Mouse (Mus musculus) E14TG2a.4 (cell line): ENCODE data around the gene Ddx5.

ENCODE experiments used
- CTCF ChIP-seq: conservative IDR thresholded peaks from 2 replicates; pipeline ENCODE4 v1.5.1; 2014; ENCODE audit warnings: low read length
- NANOG ChIP-seq: IDR thresholded peaks from 2 replicates; pipeline ENCODE4 v1.6.1; 2014; ENCODE audit warnings: borderline replicate concordance, low read length, mixed read lengths

DNA sequence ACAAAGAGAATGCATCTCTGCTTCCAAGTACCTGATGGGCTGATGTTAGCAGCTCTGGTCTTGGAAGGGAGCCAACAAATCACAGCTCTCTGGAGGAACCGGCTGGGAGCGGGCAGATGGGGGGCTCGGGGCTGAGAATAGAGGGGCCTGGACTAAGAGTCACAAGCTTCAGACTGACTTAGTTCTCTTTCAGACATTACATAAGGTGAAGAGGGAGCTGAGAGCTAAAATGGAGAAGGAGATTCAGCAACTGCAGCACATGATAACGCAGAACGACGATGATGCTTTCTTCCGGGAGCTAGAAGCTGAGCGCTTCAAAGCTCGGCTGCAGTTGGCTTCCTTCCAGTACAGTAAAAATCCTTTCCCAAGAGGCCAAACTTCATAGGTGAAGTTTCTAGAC is 29.4 kb upstream of the Ddx5 start:
- TF ChIP-seq CTCF (no peak), NANOG (no peak)
